Mouse (Mus musculus) thymus, postnatal 36 days (tissue): Measurements from ENCODE around the gene Mbnl2.
A peak's percentile ranks its signal among the peaks of the same experiment; 100 is the strongest.

Experiments used
- DNase-seq, 2 experiments: peaks; one replicate each; pipeline ENCODE4 v3.0.0; 2022; ENCODE audit warnings: mixed read lengths in 2 of 2

The Mbnl2 gene

DNA sequence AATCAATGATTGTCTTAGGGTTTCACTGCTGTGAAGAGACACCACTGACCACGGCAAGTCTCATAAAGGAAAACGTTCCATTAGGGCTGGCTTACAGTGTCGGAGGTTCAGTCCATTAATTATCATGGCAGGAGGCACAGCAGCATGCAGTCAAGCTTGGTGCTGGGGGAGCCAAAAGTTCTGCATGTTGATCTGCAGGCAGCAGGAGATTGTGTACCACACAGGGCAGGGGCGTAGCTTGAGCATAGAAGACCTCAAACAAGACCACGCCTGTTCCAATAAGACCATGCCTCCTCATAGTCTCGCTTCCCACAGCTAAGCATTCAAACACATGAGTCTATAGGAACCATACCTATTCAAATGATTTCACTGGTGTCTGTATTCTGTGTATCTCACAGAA, 85.7 kb downstream of the Mbnl2 start:
- no peak for DNase-seq

DNA sequence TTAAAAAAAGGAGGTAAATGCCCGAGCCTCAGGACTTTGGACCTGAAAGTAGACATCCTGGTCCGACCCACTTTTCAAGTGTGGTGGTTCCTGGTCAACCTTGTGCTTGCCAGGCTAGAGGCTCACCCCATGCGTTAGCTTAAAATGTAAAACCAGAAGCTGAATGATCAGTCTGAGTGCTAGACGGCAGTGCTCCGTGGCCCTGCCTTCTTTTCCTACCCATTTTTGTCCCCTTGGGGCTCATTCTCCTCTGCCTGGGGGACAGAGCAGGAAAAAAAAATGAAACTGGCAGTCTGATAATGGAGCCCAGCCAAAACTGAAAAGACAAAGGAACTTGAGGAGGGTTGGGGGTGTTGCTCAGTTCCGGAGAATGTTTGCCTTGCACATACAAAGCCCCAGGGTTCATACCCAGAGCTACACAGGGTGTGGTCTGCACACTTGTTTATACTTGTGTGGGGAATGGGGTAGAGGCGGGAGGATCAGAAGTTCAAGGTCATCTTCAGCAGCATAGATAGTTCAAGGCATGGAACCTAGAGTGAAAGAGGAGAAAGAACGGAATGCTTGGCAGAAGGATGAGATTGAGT, 87.0 kb downstream of the Mbnl2 start:
- no peak for DNase-seq

DNA sequence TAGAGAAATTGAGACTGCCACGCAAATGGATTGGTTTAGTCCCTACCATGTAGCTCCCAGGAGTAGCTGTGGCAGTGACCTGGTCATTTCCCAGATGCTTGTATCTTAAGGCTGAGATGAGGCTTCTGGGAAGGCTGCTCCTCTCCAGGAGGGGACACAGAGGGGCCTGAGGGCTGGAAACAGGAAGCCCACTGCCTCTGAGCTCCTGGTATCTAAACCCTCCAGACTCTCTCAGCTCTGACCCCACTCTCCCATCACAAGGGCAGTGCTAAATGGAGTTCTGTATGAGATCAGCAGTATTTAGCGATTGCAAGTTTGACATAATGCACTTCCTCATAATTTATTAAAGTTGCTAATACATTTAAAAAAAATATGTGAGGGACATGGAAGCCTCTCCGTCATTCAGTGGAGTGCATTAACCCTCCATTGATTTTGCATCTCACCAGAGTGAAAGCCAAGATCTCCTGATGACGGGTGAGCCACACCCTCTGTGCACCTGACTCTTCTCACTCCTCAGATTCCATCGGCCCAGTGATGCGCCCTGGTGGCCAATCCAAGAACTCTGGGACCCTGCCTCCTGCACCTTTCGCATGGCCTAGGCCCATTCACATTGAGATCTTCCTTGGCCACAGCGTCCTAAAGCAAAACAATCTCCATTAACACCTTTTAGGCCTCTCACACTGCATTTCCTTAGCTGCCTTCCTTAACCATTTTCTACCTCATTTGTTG, 87.8 kb downstream of the Mbnl2 start:
- peak in 1 of 2 experiments; percentile 14 for DNase-seq

DNA sequence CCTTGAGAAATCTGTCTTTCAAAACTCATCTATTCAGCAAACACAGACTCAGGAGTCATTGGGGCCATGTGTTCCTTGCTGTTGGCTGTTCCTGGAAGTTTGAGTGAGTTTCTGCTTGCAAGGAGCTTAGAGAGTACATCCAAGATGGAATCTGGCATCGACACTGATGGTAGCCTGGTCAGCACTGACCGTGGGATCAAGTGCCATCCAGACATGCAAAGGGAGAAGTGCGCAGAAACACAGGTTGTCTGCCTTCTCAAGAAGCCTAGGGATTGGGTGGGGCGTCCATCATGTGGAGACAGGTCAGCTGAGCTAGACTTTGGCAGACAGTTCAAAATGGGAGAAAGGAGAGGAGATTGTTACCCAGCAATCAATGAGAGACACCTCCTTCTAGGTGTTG, 89.6 kb downstream of the Mbnl2 start:
- DNase-seq = no peak

DNA sequence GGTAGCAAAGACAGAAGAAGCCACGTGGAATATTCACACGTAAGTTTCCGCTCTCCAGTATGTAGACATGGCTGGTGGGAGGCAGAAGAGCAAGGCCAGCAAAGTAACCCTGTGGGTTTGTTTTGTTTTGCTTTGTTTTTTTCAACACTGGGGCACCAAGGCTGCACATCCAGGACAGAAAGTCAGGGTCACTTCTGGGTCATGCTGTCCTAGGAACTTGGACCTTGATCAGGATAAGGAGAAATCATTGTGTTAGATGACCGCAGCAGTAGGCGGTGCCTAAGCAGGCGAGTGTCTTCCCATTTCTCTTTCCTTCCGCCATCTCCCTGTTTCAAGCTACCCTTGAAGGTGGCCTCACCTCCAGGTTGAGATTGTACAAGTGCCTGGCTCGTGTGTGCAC, 91.5 kb downstream of the Mbnl2 start:
- DNase-seq = no peak

DNA sequence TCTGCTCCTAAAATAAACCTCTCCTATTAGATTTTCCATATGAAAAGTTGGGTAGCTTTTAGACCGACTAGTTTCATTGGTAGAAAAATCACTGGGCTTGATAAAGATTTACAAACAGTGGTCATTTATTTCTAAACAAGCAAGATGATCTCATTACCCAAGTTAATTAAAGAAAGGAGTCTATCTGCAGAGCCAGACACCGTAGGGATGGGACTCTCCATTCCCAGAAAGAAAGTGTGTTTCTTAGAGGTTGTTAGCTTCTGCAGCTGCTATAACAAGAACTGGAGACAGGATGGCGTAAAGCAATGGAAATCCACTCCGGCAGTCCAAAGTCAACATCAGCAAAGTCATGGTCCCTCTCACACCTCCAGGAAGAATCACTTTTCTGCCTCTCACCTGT, 92.1 kb downstream of the Mbnl2 start:
- DNase-seq = no peak

DNA sequence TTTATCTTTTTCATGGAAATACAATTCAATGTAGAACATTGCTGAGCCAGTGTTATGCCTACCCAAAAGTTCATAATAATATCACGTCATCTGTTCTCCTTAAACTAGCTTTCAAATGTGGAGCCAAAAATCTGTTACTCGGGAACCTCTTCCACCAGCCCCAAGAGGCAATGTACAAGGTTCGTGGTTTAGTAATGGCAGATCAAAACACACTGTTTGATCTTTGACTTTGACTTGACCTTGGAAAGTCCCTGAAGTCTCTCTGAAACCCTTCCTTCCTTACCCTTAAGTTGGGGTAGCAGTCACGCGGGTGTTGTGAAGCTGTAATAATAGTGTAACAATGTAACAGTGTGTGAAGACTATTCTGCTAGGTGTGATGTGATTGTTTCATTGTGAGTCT, 93.0 kb downstream of the Mbnl2 start:
- DNase-seq = no peak

DNA sequence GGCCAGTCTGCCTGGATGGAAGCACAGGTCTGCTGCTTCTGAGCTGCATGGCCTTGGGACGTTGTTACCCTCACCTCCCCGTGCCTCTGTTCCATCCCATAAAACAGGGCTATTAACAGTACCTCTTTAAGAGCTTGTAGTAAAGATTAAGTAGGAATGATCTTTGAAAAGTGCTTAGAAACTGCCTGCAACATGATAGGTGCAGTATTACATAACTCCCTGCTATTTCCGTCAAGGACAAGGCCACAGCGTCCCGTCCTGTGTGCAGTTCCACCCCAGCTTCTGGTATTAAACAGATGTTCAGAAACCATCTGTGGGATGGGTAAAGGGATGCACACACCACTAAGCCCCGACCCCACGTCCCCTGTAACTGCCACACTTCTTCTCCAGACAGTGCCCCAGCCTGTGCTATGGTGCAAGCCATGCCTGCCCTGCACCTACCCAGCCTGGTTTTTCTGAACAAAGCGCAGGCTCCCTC, 93.5 kb downstream of the Mbnl2 start:
- DNase-seq = no peak

DNA sequence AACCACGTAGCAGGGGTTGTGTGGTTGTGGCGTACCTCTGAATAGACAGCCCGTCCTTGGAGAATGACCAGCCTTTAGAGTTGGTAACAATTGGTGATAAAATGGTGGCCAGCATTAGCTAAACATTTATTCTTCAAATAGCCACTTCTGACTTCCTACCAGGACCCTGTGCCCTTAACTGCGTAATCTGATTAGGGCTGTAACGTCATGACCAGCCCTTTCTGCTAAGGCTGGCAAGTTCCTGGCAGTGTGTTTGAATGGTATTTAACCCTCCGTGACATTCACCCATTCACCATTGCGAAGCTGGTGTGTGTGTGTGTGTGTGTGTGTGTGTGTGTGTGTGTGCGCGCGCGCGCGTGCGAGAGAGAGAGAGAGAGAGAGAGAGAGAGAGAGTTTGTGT, 94.6 kb downstream of the Mbnl2 start:
- no peak for DNase-seq

DNA sequence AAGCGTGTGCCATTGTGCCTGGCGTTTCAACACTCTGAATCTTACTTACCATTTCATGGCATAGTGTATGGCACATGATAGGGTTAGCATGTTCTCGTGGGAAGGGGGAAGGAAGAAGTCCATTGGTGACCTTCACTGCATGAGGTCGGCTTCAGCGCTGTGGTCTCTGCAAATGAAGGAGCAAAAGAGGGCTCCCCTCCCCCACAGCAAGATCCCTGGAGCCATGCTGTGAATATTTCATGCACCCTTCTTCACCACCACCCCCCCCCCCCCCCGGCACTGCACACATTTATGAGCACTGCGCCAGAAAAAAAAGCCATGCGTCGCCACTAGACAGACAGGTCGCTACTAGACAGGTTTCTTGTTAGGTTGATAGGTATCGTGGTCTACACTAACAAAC, 95.2 kb downstream of the Mbnl2 start:
- DNase-seq = no peak

DNA sequence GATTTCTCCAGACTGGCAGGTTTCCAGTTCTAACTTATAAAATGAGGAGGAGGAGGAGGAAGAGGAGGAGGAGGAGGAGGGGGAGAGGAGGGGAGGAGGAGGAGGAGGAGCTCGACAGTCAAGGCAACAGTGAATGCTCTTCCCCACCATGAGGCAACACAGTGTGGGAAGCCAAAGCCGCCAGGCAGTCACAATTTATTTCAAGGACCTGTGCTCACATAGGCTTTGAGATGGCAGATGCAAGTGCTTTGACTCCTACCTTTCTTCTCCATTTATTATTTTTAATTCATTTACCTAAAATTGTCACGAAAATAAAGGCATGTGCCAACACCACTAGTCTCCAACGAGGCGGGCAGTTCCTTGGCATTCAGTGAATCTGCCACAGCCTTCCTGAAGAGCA, 95.7 kb downstream of the Mbnl2 start:
- no peak for DNase-seq

DNA sequence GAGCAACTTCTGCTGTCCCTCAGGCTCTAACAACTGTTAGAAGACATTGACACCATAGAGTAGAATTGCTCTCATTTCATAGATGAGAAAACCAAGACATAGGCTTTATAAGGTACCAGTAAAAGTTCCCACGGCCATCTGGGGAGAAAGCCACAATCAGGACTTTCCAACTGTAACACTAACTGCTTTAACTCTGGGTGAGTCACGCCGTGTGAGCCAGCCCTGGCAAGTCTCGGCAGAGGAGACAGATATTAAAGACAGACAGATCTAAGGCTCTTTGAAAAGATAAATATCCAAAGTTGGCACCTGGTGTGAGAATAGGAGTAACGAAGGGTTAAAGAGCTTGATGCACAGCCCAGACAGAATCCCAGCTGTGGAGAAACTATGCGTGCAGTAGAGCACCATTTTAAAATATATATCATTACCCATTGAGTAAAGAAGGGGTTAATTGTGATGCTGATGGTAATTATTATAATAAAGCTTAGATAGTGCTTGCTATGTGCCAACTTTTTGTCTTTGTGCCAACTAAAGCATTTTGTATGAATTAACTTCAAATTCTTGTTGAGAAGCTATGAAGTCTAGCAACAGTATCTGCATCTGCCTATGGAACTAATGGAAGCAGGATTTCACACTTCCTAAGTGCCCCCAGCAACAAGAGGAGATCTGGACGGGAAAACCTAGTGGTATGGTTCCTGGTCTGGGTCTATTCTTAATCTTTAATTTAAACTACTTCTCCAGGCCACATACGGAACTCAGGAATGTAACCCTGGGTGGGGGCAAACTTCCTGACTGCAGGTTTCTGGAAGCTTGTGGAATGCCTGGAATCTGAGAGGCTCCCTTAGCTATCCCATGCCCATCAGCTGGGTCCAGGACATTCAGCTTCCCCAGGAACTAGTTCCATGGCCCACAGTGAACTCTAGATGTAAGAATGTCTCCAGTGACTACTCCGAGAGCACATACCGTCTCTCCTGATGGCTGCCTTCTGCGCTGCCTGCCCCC, 97.9 kb downstream of the Mbnl2 start:
- no peak for DNase-seq

DNA sequence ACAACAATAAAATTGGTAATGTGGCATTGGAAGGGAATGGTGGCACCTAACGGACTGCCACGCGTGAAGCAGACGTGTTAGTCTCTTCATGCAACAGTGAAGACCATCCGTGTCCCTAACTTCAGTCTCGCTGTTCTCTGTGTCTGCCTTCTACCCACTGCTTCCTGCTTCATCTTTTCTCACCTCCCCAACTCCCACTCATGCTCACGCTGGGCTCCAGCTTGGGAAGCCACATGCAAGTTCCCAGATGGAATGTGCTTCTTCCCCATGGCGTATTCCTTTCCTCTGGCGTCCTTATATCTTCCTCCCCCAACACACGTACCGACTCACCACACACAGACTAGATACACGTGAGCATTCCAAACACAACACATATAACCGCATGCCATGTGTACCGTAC, 99.3 kb downstream of the Mbnl2 start:
- no peak for DNase-seq

DNA sequence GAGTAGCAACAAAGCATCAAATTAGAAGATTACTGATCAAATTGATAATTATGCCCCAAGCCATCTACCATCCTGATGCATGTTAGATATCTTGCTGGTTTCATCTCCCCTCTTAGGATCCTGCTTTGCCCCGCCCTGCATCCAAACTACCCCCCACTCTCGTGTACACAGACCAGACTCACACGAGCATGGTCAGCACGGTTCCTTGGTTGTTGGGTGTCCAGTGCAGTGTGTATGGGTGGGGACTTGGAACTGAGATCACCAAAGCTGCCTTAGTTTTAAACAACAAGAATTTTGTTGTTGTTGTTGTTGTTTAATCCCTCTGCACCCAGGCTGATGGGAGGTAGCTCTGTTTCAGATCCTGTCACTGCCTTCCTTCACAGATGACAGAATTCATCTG, 101.7 kb downstream of the Mbnl2 start:
- no peak for DNase-seq

DNA sequence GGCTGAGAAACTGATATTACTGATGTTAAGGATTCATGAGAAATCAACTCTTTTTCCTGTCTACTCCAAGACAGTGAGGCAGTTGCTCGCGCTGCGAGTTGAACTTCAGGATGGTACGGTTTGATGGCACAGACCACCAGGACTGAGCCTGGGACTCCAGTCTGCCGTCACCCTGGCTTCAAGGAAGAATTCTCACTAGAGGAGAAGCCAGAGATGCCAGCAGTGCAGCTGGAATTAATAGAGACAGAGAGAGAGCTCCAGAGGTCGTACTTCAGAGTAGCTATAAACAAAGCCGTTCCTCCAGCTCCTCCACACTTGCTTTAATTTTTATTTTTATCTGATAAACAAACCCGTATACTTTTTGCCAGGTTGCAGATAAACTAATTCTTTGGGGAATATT, 102.5 kb downstream of the Mbnl2 start:
- DNase-seq = no peak

DNA sequence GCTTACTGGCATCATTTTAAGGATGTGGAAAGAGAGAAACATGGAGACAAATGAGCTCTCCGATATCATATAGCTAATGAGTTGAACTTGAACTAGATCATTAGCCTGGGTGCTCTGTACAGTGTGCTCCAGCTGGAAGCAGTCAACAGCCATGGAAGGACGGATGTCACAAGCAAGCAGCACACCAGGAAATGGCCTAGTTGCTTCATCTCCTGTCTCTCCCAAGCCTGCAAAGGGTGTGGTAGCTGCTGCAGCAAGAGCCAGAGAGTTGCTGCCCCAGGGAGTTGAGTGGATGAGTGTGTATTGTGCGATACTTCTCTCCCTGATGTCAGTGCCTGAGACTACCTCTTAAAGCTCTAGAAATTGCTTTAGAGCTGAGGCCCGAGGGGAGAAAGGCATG, 104.2 kb downstream of the Mbnl2 start:
- DNase-seq = no peak

DNA sequence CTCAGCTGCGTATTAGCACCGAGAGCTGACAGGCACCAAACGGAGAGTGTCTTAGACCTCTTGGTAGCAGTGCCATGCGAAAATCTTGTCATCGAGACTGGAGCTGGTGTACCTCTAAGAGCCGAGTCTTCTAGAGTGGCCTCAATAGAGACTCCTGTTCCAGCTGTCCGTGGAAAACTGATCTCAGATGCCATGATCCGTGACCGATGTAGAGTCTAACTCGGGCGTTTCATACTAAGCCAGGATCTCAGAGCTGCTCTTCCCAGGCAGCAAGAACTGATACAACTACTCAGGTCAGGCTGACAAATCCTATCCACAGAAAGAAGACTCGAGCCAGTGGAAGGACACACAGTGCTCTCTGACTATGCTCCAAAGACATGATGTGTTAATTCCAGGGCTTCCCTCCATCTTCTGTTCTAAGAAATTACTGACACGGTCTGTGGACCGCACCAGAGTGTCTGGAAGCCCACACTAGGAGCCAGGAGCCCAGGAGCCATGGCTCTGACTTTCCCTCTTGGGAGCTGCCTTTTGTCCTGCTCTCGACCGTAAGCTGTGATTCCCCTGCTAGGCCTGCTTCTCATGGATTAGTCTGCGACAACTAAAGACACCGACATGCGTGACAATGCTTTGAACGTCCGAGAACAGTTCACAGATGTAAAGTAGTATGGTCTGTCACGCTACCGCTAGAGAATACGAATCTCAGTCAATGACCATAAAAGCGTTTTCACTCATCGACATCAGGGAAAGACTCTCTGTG, 106.1 kb downstream of the Mbnl2 start:
- no peak for DNase-seq

DNA sequence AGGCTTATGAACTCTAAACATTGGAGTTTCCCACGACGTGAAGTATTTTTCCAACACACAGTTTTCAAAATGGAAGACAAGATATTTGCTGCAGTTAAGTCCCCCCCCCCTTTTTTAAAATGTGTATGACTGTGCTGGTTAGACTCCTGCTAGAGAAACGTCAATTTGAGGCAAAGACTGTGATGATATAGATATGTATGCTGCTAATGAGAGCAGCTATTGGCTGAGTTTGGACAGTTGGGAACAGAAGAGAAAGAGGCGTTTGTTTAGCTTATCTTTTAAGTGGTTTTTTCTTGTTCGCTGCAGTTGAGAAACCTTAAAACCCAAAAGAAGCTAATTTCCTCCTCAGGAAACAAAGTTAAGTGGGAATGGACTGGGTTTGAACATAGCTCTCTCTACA, 106.7 kb downstream of the Mbnl2 start:
- no peak for DNase-seq

DNA sequence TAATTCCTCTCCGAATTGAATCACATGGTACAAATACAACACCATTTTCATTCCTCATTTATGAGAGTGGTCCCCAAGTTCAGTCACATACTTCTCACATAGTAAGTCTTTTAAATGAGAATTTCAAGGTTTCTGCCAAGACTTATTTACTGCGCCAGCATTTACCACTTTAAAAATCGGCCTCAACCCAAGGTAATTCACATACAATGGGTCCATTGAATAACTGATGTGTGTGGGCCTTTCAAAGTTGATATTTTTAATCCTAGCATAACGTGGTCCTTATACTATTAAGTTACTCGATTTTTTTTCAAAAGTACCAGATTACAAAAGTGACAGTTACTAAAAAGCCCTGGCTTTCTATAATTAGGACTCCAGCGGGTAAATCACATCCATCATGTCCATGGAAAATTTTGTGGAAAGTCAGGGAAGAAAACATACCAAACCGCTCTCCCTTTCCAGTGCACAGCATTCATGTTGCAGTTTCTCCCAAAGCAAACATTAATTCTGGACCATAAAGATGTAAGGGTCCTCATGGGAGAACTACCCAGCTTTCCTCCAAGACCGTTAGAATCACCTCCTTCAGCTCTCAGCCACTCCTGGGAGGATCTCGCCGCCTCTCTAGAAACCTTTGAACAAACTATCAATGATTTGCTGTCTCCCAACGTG, 107.8 kb downstream of the Mbnl2 start:
- DNase-seq = no peak

DNA sequence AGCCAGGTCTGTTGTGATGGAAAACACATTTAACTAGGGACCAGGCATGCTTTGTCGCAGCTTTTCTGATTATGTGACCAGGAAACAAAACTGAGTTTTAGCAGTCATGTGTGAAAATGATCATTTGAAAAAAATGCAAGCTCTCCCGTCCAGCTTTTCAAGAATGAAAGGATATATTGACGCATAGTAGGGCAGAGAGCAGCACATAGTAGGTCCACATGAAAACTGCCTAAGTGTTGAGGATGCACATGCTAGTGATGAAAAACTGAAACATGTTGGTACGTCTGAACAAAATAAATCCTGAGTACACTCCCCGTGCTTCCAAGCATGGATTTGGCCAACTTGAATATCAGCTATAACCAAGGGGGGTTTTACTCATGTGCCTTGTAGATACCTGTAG, 109.1 kb downstream of the Mbnl2 start:
- no peak for DNase-seq

DNA sequence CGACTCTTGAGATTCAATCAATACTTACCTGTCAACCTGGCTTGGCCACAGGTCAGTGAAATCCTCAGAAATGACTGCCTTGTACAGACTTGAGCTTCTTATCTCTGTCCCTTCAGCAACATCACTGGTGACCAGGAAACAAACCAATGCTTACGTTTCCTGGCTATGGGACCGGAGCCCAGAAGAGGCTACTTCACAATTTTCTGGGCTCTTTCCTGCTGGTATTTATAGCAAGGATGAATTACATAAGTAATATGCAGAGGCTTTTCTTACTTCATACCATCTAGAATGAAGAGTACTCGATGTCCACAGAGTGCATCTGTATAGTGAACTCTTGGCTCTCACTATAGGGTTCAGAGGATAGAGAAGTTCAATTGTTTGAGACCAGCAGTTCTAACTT, 111.8 kb downstream of the Mbnl2 start:
- DNase-seq = no peak
